In the genomic region with DNA sequence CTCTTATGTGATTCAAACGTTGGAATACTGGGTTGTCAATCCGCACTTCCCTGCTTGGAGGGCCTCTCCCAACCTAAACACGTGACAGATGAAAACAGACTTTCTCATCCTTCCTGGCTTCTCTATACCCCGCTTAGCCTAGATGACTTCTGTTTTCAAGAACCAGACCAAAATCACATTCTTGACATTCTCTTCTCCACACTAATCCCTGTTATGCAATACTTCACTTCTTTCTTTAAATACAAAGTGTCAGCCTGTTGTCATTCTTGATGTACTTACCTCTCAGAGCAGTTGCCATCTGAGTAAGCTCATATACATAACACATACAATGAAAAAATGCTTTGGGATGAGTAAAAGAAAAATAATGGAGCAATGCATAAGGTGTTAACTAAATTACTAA, we compare ENCODE assay signal across 20 mouse cellular contexts. TPM values are rescaled to one million over a fixed set of nuclear protein-coding genes. Genes with fewer than 3 reads are reported as not detected.
DNase-seq lines count a peak whose midpoint lies in the region; ATAC-seq and TF ChIP-seq lines count a peak whose summit lies in the region.
"Had no signal": no experiment of that assay in that cellular context is flagged by ENCODE, and none has a peak within 500 bp of the region (broad histone marks: within the 10 kb centered on the region; RNA-seq: fewer than 3 reads in every experiment).

No protein-coding gene starts in this region.

- peaks cover 19% of the 10 kb centered on the region for H3K4me1 ChIP-seq in hindbrain, embryonic 13.5 days (replicated peaks)
- H3K4me1 ChIP-seq in hindbrain, embryonic 12.5 days: 0 out of 2 replicates have a peak, but pooled peaks cover 15% of the 10 kb centered on the region
- H3K4me1 ChIP-seq in midbrain, postnatal 0 days (ENCODE audit: insufficient read depth, low read length): no peaks in the 10 kb centered on the region; the same call in 1 of the 2 replicates
- H3K4me1 ChIP-seq in midbrain, embryonic 10.5 days: peaks cover 26% of the 10 kb centered on the region

- DNase-seq in midbrain, postnatal 0 days (ENCODE audit: low spot score): no peak
- DNase-seq in midbrain, embryonic 10.5 days (ENCODE audit: low spot score): no peak
- DNase-seq in ZHBTc4 (ENCODE audit: low read depth, low spot score): peak; percentile 16
- no peak for DNase-seq in cerebellum, postnatal 4 days (ENCODE audit: low spot score in 2 of 2)
- DNase-seq: adrenal gland, adult 2 months; cerebellum, adult 11-12 months; cerebellum, postnatal 10 days; gastrocnemius, adult 2 months; kidney, adult 8-10 months; kidney, postnatal 10 days; liver, postnatal 0 days; lung, postnatal 10 days had no signal

- WGBS in hindbrain, embryonic 13.5 days: 66% methylated on average over 4 of the region's 4 CpGs
- 63% methylated on average over 4 of the region's 4 CpGs for WGBS in hindbrain, embryonic 12.5 days
- 36% methylated on average over 4 of the region's 4 CpGs for WGBS in midbrain, postnatal 0 days
- WGBS in midbrain, embryonic 10.5 days: 49% methylated on average over 4 of the region's 4 CpGs

- H3K9ac ChIP-seq in hindbrain, embryonic 13.5 days: no peak overlapping the region
- H3K9ac ChIP-seq in hindbrain, embryonic 12.5 days: no peak overlapping the region
- no peak overlapping the region for H3K9ac ChIP-seq in midbrain, postnatal 0 days (replicated peaks; ENCODE audit: low read length, poor library complexity, severe bottlenecking)
- H3K9ac ChIP-seq: intestine, embryonic 15.5 days; liver, postnatal 0 days; midbrain, embryonic 12.5 days had no signal

- H3K36me3 ChIP-seq in hindbrain, embryonic 13.5 days: 0 out of 2 replicates have a peak, but pooled peaks cover 5% of the 10 kb centered on the region
- H3K36me3 ChIP-seq in hindbrain, embryonic 12.5 days: no peaks in the 10 kb centered on the region
- H3K36me3 ChIP-seq in midbrain, postnatal 0 days (ENCODE audit: insufficient read depth, low read length): no peaks in the 10 kb centered on the region
- peaks cover 17% of the 10 kb centered on the region for H3K36me3 ChIP-seq in midbrain, embryonic 10.5 days
- H3K36me3 ChIP-seq: heart, embryonic 10.5 days; intestine, embryonic 15.5 days; midbrain, embryonic 12.5 days had no signal

- no peak for ATAC-seq in hindbrain, embryonic 13.5 days (ENCODE audit: low FRiP score)
- ATAC-seq in hindbrain, embryonic 12.5 days (ENCODE audit: low FRiP score): no peak
- ATAC-seq in midbrain, postnatal 0 days (ENCODE audit: low FRiP score): no peak
- ATAC-seq in inflammation-experienced regulatory T-cells, adult 6 months: no peak
- ATAC-seq: intestine, embryonic 15.5 days; liver, postnatal 0 days had no signal

- no peak for TF ChIP-seq CTCF in midbrain, postnatal 0 days (IDR thresholded peaks at IDR 0.05)

- H3K4me2 ChIP-seq in hindbrain, embryonic 13.5 days: peak overlapping the region; percentile 19
- no peak overlapping the region for H3K4me2 ChIP-seq in hindbrain, embryonic 12.5 days (replicated peaks)
- peak overlapping the region; percentile 10; the same call in 1 of the 2 replicates for H3K4me2 ChIP-seq in midbrain, postnatal 0 days (ENCODE audit: low read depth, low read length, poor library complexity, severe bottlenecking)
- H3K4me2 ChIP-seq: intestine, embryonic 15.5 days; liver, embryonic 11.5 days had no signal

- no peak overlapping the region for H3K4me3 ChIP-seq in hindbrain, embryonic 13.5 days
- no peak overlapping the region for H3K4me3 ChIP-seq in hindbrain, embryonic 12.5 days
- H3K4me3 ChIP-seq in midbrain, postnatal 0 days (ENCODE audit: low read depth, low read length): no peak overlapping the region
- no peak overlapping the region for H3K4me3 ChIP-seq in midbrain, embryonic 10.5 days
- H3K4me3 ChIP-seq: gastrocnemius, adult 2 months; heart, embryonic 10.5 days; intestine, embryonic 15.5 days; midbrain, embryonic 12.5 days had no signal

- H3K9me3 ChIP-seq in hindbrain, embryonic 13.5 days: no peaks in the 10 kb centered on the region
- no peaks in the 10 kb centered on the region for H3K9me3 ChIP-seq in hindbrain, embryonic 12.5 days (replicated peaks)
- H3K9me3 ChIP-seq in midbrain, postnatal 0 days (ENCODE audit: low read length): no peaks in the 10 kb centered on the region
- H3K9me3 ChIP-seq in midbrain, embryonic 10.5 days (replicated peaks): no peaks in the 10 kb centered on the region
- H3K9me3 ChIP-seq: forebrain, embryonic 10.5 days; heart, embryonic 10.5 days; intestine, embryonic 15.5 days; midbrain, embryonic 12.5 days had no signal

- H3K27me3 ChIP-seq in hindbrain, embryonic 13.5 days: no peaks in the 10 kb centered on the region
- H3K27me3 ChIP-seq in hindbrain, embryonic 12.5 days: no peaks in the 10 kb centered on the region
- no peaks in the 10 kb centered on the region for H3K27me3 ChIP-seq in midbrain, postnatal 0 days (ENCODE audit: insufficient read depth, low read length)
- no peaks in the 10 kb centered on the region for H3K27me3 ChIP-seq in midbrain, embryonic 10.5 days (ENCODE audit: low read depth, poor library complexity, severe bottlenecking)
- H3K27me3 ChIP-seq: intestine, embryonic 15.5 days; midbrain, embryonic 12.5 days had no signal

- H3K27ac ChIP-seq in hindbrain, embryonic 13.5 days: no peak overlapping the region
- no peak overlapping the region for H3K27ac ChIP-seq in hindbrain, embryonic 12.5 days
- H3K27ac ChIP-seq in midbrain, postnatal 0 days (ENCODE audit: low read depth, low read length): no peak overlapping the region
- no peak overlapping the region for H3K27ac ChIP-seq in midbrain, embryonic 10.5 days (replicated peaks)
- H3K27ac ChIP-seq: forebrain, embryonic 10.5 days; gastrocnemius, adult 2 months; heart, embryonic 10.5 days; intestine, embryonic 15.5 days; midbrain, embryonic 12.5 days had no signal

RNA-seq across cellular contexts. Expression of gene Irak1bp1, which starts 2.6 kb away (rescaled TPM):
- 29.1 and 32.9 TPM in 2 replicates for polyA plus RNA-seq in hindbrain, embryonic 13.5 days (2015; fragmentation: Nextera tagmentation; extraction: Ambion mirVana)
- 26.7 and 30.8 TPM in 2 replicates for polyA plus RNA-seq in hindbrain, embryonic 12.5 days (2016; fragmentation: Nextera tagmentation; extraction: Ambion mirVana)
- total RNA-seq in midbrain, postnatal 0 days (2014; rRNA removed): 22.0 and 27.6 TPM in 2 replicates
- polyA plus RNA-seq in midbrain, postnatal 0 days (2015; fragmentation: Nextera tagmentation; extraction: Ambion mirVana): 46.5 and 48.2 TPM in 2 replicates
- polyA plus RNA-seq in midbrain, embryonic 10.5 days (2016; fragmentation: Nextera tagmentation; extraction: Ambion mirVana): 23.4 and 23.6 TPM in 2 replicates
- polyA plus RNA-seq in inflammation-experienced regulatory T-cells, adult 6 months (2017; shearing (Covaris generic)): 1 to 10 TPM in 1 of 3 experiments, under 1 TPM in 2; 0.53 to 1.3 (median 0.62) TPM

Comparison
In these comparisons a context has a peak if more than half of its experiments do, and no peak if none do; other contexts are left out.
1. RNA of gene Irak1bp1, which starts 2.6 kb away (polyA plus RNA-seq): 46.5 to 48.2 TPM in midbrain, postnatal 0 days, 29.1 to 32.9 TPM in hindbrain, embryonic 13.5 days, 26.7 to 30.8 TPM in hindbrain, embryonic 12.5 days and 23.4 to 23.6 TPM in midbrain, embryonic 10.5 days; 0.53 to 1.3 TPM in inflammation-experienced regulatory T-cells, adult 6 months; every median in the first group is over 10 times any median in the second.